In the genomic region with DNA sequence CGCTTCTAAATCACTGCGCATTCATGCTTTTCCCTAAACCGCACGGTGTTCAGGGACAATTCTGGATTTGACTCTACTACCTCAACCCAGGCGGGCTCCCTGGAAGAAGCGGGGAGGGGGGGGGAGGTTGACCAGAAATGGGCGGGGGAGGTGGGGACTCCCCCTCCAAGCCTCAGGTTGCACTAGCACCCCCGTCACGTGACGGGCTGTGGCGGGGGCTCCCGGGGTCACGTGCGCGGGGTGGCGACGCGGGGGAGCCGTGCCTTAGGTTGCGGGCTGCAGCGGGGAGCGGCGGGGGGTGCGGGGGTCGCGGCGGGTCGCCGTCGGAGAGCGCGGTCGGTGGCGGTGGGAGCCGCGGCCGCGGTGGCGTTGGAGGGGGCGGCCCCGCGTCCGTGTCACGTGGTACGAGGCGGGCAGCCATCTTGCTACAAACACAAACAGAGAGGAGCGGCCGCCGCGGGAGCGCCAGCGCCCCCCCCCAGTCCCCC, we compare ENCODE assay signal across 1 mouse cellular context.
TF ChIP-seq lines count a peak whose summit lies in the region.

No protein-coding gene starts in this region.

TF ChIP-seq in C2C12, 6 proteins besides CTCF, POLR2A, EP300 and RAD21:
- TF ChIP-seq MAX (IDR thresholded peaks at IDR 0.05) = no peak
- peak; percentile 82 for TF ChIP-seq USF1 (IDR thresholded peaks at IDR 0.05; ENCODE audit: low read depth)
